Mouse (Mus musculus): ENCODE data around the gene Klk5. TPM values are rescaled to one million over a fixed set of nuclear protein-coding genes. Genes with fewer than 3 reads are reported as not detected.

Gene Klk5
- not detected in 2 replicates for polyA plus RNA-seq (2012; rRNA removed; ENCODE audit: low replicate concordance)

GRCm38 (mm10) chr7:43841701-43842100 lies at the start of gene Klk5:
Gene Klk5 (plus strand): TSS chr7:43841971.

GRCm38 (mm10) chr7:43797333-43797769 lies 44.4 kb upstream of the Klk5 start, which contains the start of gene Klk8:
Gene Klk8 (plus strand): TSS chr7:43797577.

GRCm38 (mm10) chr7:43810994-43811393 lies 30.8 kb upstream of the Klk5 start, which contains the start of gene Klk7:
Gene Klk7 (plus strand): TSS chr7:43811294.

GRCm38 (mm10) chr7:43824199-43824598 lies 17.6 kb upstream of the Klk5 start, which contains the start of gene Klk6:
Gene Klk6 (plus strand): TSS chr7:43824499.

GRCm38 (mm10) chr7:43880912-43881311 lies 39.1 kb downstream of the Klk5 start, which contains the start of gene Klk4:
Gene Klk4 (plus strand): TSS chr7:43881160.

Other genes starting within 250 kb of the Klk5 start
- gene Zfp819, start 234.8 kb upstream of the Klk5 start, polyA plus RNA-seq (2012; rRNA removed; ENCODE audit: low replicate concordance), result 0.22 TPM in 1 of 2 replicates, not detected in the other
- gene Ceacam18, start 207.3 kb upstream of the Klk5 start, polyA plus RNA-seq (2012; rRNA removed; ENCODE audit: low replicate concordance), result 46.9 and 47.2 TPM in 2 replicates
- 2.9 and 5.0 TPM in 2 replicates for gene Siglece, start 181.8 kb upstream of the Klk5 start, polyA plus RNA-seq (2012; rRNA removed; ENCODE audit: low replicate concordance)
- 7.8 and 10.7 TPM in 2 replicates for gene Ctu1, start 170.0 kb upstream of the Klk5 start, polyA plus RNA-seq (2012; rRNA removed; ENCODE audit: low replicate concordance)
- 0.08 and 0.09 TPM in 2 replicates for gene Klk14, start 151.6 kb upstream of the Klk5 start, polyA plus RNA-seq (2012; rRNA removed; ENCODE audit: low replicate concordance)
- not detected in 2 replicates for gene Klk13, start 129.4 kb upstream of the Klk5 start, polyA plus RNA-seq (2012; rRNA removed; ENCODE audit: low replicate concordance)
- gene Klk12, start 73.1 kb upstream of the Klk5 start, polyA plus RNA-seq (2012; rRNA removed; ENCODE audit: low replicate concordance), result not detected in 2 replicates
- 0.21 TPM in 1 of 2 replicates, not detected in the other for gene Klk11, start 67.4 kb upstream of the Klk5 start, polyA plus RNA-seq (2012; rRNA removed; ENCODE audit: low replicate concordance)
- 0.28 and 0.37 TPM in 2 replicates for gene Klk10, start 60.9 kb upstream of the Klk5 start, polyA plus RNA-seq (2012; rRNA removed; ENCODE audit: low replicate concordance)
- not detected in 2 replicates for gene Klk9, start 50.1 kb upstream of the Klk5 start, polyA plus RNA-seq (2012; rRNA removed; ENCODE audit: low replicate concordance)
- 1.2 and 2.8 TPM in 2 replicates for gene Klk8, start 44.4 kb upstream of the Klk5 start, polyA plus RNA-seq (2012; rRNA removed; ENCODE audit: low replicate concordance)
- gene Klk7, start 30.7 kb upstream of the Klk5 start, polyA plus RNA-seq (2012; rRNA removed; ENCODE audit: low replicate concordance), result not detected in 2 replicates
- not detected in 2 replicates for gene Klk6, start 17.5 kb upstream of the Klk5 start, polyA plus RNA-seq (2012; rRNA removed; ENCODE audit: low replicate concordance)
- not detected in 2 replicates for gene Klk4, start 39.2 kb downstream of the Klk5 start, polyA plus RNA-seq (2012; rRNA removed; ENCODE audit: low replicate concordance)
- gene Klk15, start 91.8 kb downstream of the Klk5 start, polyA plus RNA-seq (2012; rRNA removed; ENCODE audit: low replicate concordance), result not detected in 2 replicates
- gene Klk1b8, start 108.7 kb downstream of the Klk5 start, polyA plus RNA-seq (2012; rRNA removed; ENCODE audit: low replicate concordance), result not detected in 2 replicates
- not detected in 2 replicates for gene Klk1b1, start 124.8 kb downstream of the Klk5 start, polyA plus RNA-seq (2012; rRNA removed; ENCODE audit: low replicate concordance)
- not detected in 2 replicates for gene Klk1b9, start 134.1 kb downstream of the Klk5 start, polyA plus RNA-seq (2012; rRNA removed; ENCODE audit: low replicate concordance)
- 0.49 TPM in 1 of 2 replicates, not detected in the other for gene Klk1b11, start 153.9 kb downstream of the Klk5 start, polyA plus RNA-seq (2012; rRNA removed; ENCODE audit: low replicate concordance)
- not detected in 2 replicates for gene Klk1b26, start 170.2 kb downstream of the Klk5 start, polyA plus RNA-seq (2012; rRNA removed; ENCODE audit: low replicate concordance)
- 0.14 and 0.25 TPM in 2 replicates for gene Klk1b27, start 210.3 kb downstream of the Klk5 start, polyA plus RNA-seq (2012; rRNA removed; ENCODE audit: low replicate concordance)